Mouse (Mus musculus): ENCODE data around the gene Arpc1a.
"Not testable (repeated sequence)": the region's sequence is repeated elsewhere in the genome, so short reads cannot be mapped to it uniquely, and the experiment has no call there.

Arpc1a gene

GRCm38 (mm10) chr5:145083632-145084451 is at the start of gene Arpc1a, which contains the start of gene Kpna7:
Gene Arpc1a (plus strand): TSS chr5:145083830.
Gene Kpna7 (minus strand): TSS chr5:145084030.
- DNase-seq, result peak; percentile 94

DNA sequence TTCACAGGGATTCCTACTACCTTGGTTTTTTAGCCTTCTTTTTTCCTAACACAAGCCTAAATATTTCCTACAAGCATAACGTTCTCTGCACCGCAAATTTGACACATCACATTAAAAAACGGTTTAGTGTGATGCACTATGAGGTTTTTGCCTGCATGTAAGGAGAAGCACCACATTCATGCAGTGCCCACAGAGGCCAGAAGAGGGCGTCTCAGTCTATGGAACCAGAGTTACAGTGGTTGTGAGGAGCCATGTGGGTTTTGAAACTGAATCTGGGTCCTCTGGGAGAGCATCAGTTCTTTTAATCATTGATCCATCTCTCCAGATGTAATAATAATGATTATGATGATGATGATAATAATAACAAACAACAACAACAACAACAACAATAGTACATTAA is 42.0 kb upstream of the Arpc1a start:
- DNase-seq, result no peak

- not testable (repeated sequence) for DNase-seq
Observed at GRCm38 (mm10) chr5:145042690-145043089, 40.9 kb upstream of the Arpc1a start, which contains the start of gene 1700018F24Rik. Gene 1700018F24Rik (plus strand): TSS chr5:145042990.

- DNase-seq, result not testable (repeated sequence)
Observed at GRCm38 (mm10) chr5:145054187-145054586, 29.4 kb upstream of the Arpc1a start.

- no peak for DNase-seq
Observed at GRCm38 (mm10) chr5:145057907-145058306, 25.7 kb upstream of the Arpc1a start.

- no peak for DNase-seq
Observed at GRCm38 (mm10) chr5:145058722-145059121, 24.9 kb upstream of the Arpc1a start.

GRCm38 (mm10) chr5:145059524-145059923 is 24.1 kb upstream of the Arpc1a start:
- no peak for DNase-seq

- no peak for DNase-seq
Observed at GRCm38 (mm10) chr5:145064765-145065340, 18.8 kb upstream of the Arpc1a start.

DNA sequence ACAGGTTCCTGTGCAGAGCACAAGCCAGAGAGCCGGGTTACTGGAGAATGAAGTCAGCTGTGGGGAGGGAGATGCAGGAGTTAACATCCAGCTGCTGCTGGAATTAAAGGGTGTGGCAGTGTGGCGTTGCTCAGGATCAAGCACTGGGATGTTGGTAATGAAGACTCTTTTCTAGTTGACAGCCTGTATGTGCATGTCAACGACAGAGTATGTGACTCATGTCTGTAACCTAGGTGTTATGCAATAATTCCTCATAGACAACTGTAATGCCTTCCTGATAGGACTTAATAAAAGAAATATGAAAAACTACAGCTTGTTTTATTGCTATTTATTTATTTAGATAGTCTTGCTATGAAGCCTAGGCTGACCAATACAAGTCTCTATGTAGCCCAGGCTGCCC is 14.8 kb upstream of the Arpc1a start:
- no peak for DNase-seq

DNA sequence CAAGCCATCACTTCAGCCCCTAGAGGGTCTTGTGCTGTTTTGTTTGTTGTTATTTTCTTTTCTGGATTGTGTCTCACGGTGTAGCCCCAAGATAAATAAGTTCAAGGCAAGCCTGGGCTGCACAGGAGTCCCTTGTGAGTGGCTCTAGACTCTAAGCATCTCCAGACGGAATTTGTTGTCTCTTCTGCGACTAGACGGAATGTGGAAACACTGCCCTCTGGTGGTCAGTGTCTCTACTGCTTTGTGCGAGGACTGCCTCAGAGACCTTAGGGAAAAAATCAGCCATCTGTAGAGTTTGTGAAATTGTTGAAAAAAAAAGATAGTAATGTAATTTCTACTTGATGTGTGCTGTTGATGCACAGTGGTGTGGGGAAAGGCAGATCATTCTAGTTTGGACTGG is 13.9 kb upstream of the Arpc1a start:
- peak; percentile 53 for DNase-seq

DNA sequence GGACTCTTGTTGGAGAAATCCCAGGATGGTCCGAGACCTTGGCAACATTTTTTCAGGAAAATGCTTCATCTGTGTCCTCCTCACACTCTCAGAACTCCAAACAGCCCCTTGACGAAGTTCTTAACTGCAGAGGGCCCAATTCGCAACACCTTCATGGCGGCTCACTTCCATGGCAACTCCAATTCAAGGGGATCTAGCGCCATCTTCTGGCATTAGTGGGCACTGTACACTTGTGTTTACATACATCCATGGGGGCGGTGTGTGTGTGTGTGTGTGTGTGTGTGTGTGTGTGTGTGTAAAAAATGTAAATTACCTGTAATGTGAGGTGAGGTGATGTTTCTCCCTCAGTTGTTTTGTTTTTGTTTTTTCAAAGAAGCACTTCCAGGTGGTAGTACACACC is 12.3 kb upstream of the Arpc1a start:
- DNase-seq, result no peak

DNA sequence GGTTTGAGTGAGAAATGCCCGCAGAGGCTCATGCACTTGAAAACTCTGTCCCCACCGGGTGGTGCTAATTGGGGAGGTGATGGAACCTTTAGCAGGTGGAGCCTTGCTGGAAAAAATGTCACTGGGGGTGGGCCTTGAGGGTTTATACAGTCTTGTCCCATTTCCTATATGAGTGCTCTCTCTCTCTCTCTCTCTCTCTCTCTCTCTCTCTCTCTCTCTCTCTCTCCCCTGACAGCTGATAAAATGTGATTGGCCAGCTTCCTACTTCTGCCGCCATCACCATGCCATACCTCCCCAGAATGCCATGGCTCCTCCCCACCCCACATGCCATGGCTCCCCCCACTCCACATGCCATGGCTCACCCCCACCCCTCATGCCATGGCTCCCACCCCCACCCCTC is 8.5 kb upstream of the Arpc1a start:
- no peak for DNase-seq

- DNase-seq, result no peak
Observed at GRCm38 (mm10) chr5:145081866-145082613, 1.6 kb upstream of the Arpc1a start.

DNA sequence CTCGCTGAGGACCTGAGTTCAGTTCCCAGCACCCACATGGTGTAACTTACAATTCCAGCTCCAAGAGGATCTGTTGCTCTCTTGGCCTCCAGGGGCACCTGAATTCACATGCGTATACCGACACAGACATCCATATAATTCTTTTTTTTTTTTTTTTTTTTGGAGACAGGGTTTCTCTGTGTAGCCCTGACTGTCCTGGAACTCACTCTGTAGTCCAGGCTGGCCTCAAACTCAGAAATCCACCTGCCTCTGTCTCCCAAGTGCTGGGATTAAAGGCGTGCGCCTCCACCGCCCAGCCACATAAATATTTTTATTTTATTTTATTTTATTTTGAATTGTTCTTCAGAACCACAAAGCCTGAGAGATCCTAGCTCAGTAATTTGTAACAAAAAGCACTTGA is 429 bp upstream of the Arpc1a start:
- DNase-seq, result not testable (repeated sequence)

- no peak for DNase-seq
Observed at GRCm38 (mm10) chr5:145084822-145085221, 1.2 kb downstream of the Arpc1a start.

- DNase-seq, result no peak
Observed at GRCm38 (mm10) chr5:145088186-145088585, 4.6 kb downstream of the Arpc1a start.

DNA sequence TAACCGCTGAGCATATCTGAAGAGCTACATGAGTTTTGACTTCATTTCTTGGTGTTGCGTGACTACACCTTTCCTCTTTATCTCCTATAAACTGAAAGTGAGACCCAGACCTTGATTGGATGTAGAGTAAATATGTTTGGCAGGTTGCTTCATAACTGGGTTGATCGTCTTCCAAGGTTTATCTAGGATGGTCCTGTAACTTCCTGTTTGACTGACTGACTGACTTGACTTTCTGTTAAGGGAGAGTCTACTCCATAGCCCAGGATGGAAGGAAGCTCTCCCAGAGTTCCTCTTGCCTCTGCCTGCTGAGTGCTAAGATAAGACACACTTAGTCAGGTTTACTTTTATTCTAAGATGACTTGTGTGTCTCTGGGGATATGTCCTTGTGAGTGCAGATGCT is 6.2 kb downstream of the Arpc1a start:
- no peak for DNase-seq

GRCm38 (mm10) chr5:145096195-145096594 is 12.6 kb downstream of the Arpc1a start:
- no peak for DNase-seq

DNA sequence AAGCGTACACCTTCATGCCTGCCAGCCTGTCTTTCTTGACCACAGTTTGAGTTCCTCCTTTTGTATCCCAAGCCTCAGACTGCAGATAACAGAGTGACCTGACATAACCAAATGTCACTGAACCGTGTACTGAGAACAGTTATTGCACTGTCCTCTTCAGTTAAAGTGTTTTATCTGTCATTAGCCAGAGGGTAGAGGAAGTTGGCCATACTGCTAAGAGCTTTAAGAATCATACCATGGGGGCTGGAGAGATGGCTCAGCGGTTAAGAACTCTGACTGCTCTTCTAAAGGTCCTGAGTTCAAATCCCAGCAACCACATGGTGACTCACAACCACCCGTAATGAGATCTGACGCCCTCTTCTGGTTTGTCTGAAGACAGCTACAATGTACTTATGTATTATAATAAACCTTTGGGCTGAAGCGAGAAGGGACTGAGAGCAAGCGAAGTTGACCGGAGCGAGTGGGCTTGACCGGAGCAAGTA is 14.8 kb downstream of the Arpc1a start:
- DNase-seq, result no peak

DNA sequence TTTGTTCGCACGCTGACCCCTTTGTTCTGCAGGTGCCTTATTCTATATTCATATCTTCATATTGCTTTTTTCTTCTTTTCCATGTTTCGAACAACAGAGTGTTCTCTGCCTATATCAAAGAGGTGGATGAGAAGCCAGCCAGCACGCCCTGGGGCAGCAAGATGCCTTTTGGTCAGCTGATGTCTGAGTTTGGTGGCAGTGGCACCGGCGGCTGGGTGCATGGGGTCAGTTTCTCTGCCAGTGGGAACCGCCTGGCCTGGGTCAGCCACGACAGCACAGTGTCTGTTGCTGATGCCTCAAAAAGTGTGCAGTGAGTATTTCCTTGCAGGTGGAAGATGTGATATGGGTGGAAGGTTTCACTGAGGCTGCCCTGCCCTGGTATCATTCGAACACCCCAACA is 17.3 kb downstream of the Arpc1a start:
- DNase-seq, result no peak

GRCm38 (mm10) chr5:145101451-145101850 is 17.8 kb downstream of the Arpc1a start:
- not testable (repeated sequence) for DNase-seq

DNA sequence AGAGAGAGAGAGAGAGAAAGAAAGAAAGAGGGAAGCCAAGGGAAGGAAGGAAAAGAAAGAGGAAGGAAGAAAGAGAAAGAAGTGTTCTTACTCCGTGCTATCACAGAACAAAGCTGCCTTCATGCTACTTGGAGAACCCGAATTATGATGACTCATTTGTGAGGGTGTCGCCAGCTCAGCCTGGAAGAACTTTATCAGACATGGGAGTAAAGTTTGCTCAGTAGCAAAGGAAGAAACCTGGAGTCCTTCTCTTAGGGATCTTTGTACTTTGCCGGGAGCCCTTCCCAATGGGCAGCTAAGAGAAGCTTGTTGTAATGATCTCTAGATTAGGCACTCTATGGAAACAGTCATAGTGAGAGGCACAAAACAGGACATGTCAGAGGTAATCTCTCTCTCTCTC is 19.1 kb downstream of the Arpc1a start:
- DNase-seq, result no peak

- DNase-seq, result peak; percentile 86
Observed at GRCm38 (mm10) chr5:145104328-145104727, 20.7 kb downstream of the Arpc1a start.
